Mouse (Mus musculus) intestine, embryonic 14.5 days (tissue): ENCODE results near the gene Hoxa1. TPM values are rescaled to one million over a fixed set of nuclear protein-coding genes. Genes with fewer than 3 reads are reported as not detected.

Source experiments
- ATAC-seq: fragments of 200-750 bp; cut with Nextera tagmentation; replicated peaks from 2 replicates; pipeline ENCODE4 v1.8.0; 2017; ENCODE audit warnings: low read depth, moderate number of reproducible peaks, moderate TSS enrichment, moderate library complexity; ENCODE audit not compliant: low FRiP score, low TSS enrichment
- DNase-seq: peaks from one replicate; pipeline ENCODE4 v3.0.0-alpha.2; 2018; ENCODE audit warnings: low spot score
- H3K27ac ChIP-seq: fragments of 300-500 bp; sonication (generic); 2 replicates; pipeline ENCODE4 v1.5.1; 2014; ENCODE audit warnings: low read depth, mild to moderate bottlenecking, control low read depth
- H3K27me3 ChIP-seq: fragments of 300-500 bp; sonication (generic); replicated peaks from 2 replicates; pipeline ENCODE4 v1.6.1; 2014; ENCODE audit warnings: low read length, control low read depth; ENCODE audit not compliant: control insufficient read depth, insufficient read depth
- H3K36me3 ChIP-seq: fragments of 300-500 bp; sonication (generic); 2 replicates; pipeline ENCODE4 v1.6.1; 2014; ENCODE audit warnings: low read length, control low read depth; ENCODE audit not compliant: control insufficient read depth, insufficient read depth
- H3K4me1 ChIP-seq: fragments of 300-500 bp; sonication (generic); replicated peaks from 2 replicates; pipeline ENCODE4 v1.6.1; 2014; ENCODE audit warnings: low read length, control low read depth, mixed read lengths; ENCODE audit not compliant: control insufficient read depth, insufficient read depth
- H3K4me2 ChIP-seq: fragments of 300-500 bp; sonication (generic); 2 replicates; pipeline ENCODE4 v1.6.1; 2014; ENCODE audit warnings: low read length
- H3K4me3 ChIP-seq: fragments of 300-500 bp; sonication (generic); 2 replicates; pipeline ENCODE4 v1.5.1; 2014; ENCODE audit warnings: low read depth, low read length, control low read depth, mixed read lengths
- H3K9ac ChIP-seq: fragments of 300-500 bp; sonication (generic); 2 replicates; pipeline ENCODE4 v1.6.1; 2014; ENCODE audit warnings: mild to moderate bottlenecking, low read length
- H3K9me3 ChIP-seq: fragments of 300-500 bp; sonication (generic); 2 replicates; pipeline ENCODE4 v1.6.1; 2016; ENCODE audit warnings: low read length, control low read depth; ENCODE audit not compliant: control insufficient read depth
- WGBS: fragments of 180-500 bp; shearing (Covaris S2); extraction: QIAGEN DNeasy Blood & Tissue Kit; methylation state at CpG from one replicate; pipeline ENCODE4 v1.1.7; 2014; 5-methylcytosine and 5-hydroxymethylcytosine counted together
- polyA plus RNA-seq: library from polyadenylated mRNA; unstranded; fragments of >200 nt; fragmentation: Nextera tagmentation; extraction: Ambion mirVana; gene quantifications from 2 replicates; pipeline ENCODE4 v1.2.1, GENCODE M21; 2014

Gene Hoxa1
- polyA plus RNA-seq, 1 experiment from 2014 or later = 1.4 TPM

DNA sequence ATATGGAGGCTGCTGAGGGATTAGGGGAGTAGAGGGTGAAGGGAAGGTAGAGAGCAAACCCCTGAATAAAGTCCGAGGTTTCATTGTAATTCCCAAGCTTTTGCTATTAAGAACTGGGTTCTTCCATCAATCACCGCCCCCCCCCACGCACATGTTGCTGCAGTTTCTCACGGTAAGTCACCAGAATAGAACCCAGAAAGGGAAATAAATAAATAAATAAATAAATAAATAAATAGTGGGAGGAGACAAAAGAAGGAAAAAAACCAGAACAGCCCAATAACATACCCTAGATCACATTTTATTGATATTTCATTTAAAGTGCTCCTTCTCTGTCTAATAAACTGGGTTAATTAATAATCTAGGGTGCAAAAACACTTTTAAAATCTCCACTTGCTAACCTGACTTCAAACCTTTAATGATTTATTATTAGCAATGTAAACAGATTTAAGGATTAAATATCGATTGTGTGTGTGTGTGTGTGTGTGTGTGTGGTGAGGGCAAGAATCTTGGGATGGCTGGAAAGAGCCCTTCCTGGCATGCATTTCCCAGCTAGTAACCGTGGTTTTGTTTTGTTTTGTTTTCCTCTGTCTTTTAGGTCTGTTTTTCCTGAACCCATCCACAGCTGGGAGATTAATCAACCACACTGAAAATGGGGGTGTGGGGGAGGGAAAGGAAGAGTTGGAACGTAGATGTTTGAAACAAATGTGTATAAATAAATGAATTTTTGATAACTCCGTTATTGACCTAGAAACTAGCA lies 3.4 kb upstream of the Hoxa1 start:
- peak overlapping the region; percentile 93 for H3K27ac ChIP-seq
- DNase-seq = peak; percentile 16
- H3K4me3 ChIP-seq = peak overlapping the region; percentile 59
- WGBS = 14% methylated on average over 8 of the region's 8 CpGs
- H3K4me1 ChIP-seq = peaks cover 44% of the 10 kb centered on the region
- no peaks in the 10 kb centered on the region for H3K9me3 ChIP-seq
- no peak for ATAC-seq
- H3K9ac ChIP-seq = peak overlapping the region; percentile 87
- H3K27me3 ChIP-seq = peaks cover 13% of the 10 kb centered on the region
- H3K36me3 ChIP-seq = peaks cover 4% of the 10 kb centered on the region; the same call in 1 of the 2 replicates
- peak overlapping the region; percentile 70 for H3K4me2 ChIP-seq

DNA sequence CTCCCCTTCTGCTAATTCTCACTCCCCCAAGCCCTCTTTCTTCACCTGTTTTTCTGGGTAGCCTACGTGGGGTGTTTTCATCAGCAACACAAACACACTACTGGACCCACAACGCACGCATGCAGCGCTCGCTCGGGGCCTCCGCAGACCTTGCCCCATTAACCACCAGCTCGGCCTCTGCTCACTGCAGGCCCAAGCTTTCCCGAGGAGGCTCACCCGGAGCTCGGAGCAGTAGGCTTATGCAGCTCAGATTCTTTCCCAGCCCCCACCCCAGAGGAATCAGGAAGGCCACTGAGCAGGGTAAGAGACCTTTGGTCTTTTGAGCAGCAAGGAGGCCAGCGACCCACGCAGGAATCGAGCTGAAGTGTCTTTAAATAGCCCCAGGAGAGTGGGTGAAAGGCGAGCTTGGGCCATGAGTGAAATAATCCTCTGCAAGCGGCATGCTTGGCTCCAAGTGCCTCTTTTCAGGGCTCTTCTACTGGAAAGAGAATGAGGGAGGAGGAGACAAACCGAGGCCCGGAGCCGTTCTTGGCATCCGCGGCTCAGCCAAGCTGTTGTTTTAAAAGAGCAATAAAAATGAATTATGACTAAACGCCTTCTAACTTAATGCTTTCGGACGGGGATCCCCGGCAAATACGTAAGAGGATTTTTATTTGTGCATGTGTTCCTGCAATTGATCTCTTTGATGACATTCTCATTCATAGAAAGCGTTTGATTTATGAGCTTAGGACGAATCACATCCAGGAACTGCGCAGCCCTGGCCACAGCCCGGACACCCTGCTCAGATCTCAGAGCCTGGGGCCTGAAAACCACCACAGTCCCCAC lies 2.6 kb upstream of the Hoxa1 start:
- Histone ChIP-seq H3K27me3 (peaks cover 20% of the 10 kb centered on the region), H3K9ac (peak overlapping the region; percentile 87), H3K4me3 (peak overlapping the region; percentile 59), H3K36me3 (peaks cover 4% of the 10 kb centered on the region; the same call in 1 of the 2 replicates), H3K4me2 (peak overlapping the region; percentile 70), H3K4me1 (peaks cover 43% of the 10 kb centered on the region), H3K9me3 (no peaks in the 10 kb centered on the region), H3K27ac (peak overlapping the region; percentile 93)
- WGBS = 2% methylated on average over 30 of the region's 30 CpGs
- DNase-seq (peak; percentile 87), ATAC-seq (no peak; the same call in 1 of the 2 replicates)

DNA sequence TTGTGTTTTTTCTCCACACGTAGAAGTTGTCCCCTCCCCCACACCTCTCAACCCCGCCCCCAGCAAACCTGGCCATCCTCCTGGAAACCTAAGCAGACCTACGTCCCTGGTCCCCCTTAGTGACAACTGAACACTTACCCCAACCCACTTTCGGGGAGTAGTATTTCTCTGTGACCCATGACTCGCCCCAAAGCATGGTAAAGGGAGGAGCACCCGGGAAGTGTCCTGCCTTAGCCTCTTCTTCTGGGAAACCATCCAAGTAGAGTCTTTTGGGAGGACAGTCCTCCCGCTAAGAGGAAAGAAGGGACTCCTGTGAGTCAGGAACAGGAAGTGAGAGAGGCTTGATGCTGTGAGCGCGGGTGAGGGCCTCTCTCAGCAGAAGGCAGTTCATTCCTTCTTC lies 1.9 kb upstream of the Hoxa1 start:
- ATAC-seq = no peak

DNA sequence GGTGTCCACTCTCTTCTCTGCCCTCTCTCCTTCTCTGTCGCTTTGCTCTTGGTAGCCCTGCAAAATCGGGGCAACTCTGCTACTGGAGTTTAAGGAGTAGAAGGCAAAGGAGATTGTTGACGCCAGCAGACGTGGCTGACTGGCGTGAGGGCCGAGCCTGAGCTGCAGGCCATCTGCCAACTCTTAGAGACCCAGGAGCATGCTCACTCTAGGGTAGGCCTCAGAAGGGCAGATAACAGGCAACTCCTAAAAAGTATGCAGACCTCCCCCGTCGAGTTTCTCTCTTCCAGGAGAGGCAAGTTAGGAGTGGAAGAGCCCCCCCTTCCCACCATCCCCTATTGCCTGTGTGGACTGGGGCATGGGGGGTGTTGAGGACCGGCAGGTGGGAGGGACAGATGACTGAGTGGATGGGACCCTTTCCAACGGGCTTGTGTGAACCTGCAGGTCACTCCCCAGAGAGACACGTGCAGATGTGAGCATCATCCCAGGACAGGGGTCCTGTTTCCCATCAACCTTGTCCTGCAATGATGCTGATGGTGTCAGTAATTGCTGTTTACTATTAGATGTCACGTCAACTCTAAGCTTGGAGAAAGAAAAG lies 1.1 kb upstream of the Hoxa1 start:
- Histone ChIP-seq H3K4me3 (peak overlapping the region; percentile 59), H3K9ac (peak overlapping the region; percentile 87), H3K9me3 (no peaks in the 10 kb centered on the region), H3K4me1 (peaks cover 35% of the 10 kb centered on the region), H3K36me3 (peaks cover 4% of the 10 kb centered on the region; the same call in 1 of the 2 replicates), H3K27me3 (peaks cover 34% of the 10 kb centered on the region), H3K4me2 (peak overlapping the region; percentile 70), H3K27ac (peak overlapping the region; percentile 93)
- DNase-seq (no peak), ATAC-seq (0 out of 2 replicates have a peak, but pooled peaks have one; percentile 1)
- WGBS = 10% methylated on average over 12 of the region's 12 CpGs

More for the DNA sequence above, 1.9 kb upstream of the Hoxa1 start:
- H3K9me3 ChIP-seq = no peaks in the 10 kb centered on the region
- H3K4me2 ChIP-seq = peak overlapping the region; percentile 70
- peak overlapping the region; percentile 93 for H3K27ac ChIP-seq
- H3K4me1 ChIP-seq = peaks cover 38% of the 10 kb centered on the region
- peaks cover 4% of the 10 kb centered on the region; the same call in 1 of the 2 replicates for H3K36me3 ChIP-seq
- peak overlapping the region; percentile 87 for H3K9ac ChIP-seq
- peak; percentile 70 for DNase-seq
- H3K27me3 ChIP-seq = peaks cover 27% of the 10 kb centered on the region
- 9% methylated on average over 9 of the region's 9 CpGs for WGBS
- peak overlapping the region; percentile 59 for H3K4me3 ChIP-seq

DNA sequence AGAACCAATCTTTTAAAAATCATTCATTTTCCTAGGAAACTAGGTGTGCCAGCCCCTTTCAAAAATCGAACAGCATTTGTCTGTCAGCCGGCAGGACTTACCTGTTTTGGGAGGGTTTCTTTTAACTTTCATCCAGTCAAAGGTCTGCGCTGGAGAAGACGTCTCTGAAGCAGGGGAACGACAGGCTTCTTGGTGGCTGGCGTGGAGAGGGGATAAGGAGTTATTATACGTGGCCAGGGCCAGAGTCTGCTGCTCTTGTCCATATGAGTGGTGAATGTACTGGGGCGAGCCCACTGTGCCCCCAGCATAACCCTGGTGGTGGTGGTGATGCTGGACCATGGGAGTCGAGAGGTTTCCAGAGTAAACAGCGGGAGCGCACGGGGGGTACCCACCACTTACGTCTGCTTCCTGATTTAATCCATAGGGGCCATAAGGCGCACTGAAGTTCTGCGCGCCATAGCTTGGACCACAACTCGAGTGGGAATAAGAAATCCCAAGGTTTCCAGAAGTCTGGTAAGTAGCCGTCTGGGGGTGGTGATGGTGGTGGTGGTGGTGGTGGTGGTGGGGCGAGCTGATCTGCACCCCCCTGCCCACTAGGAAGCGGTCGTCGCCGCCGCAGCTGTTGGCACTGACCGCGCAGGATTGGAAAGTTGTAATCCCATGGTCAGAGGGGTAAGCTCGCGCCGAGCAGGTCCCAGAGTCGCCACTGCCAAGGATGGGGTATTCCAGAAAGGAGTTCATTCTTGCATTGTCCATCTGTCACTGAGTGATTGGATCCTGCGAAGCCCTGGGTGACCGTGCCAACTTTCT lies 446 bp downstream of the Hoxa1 start:
- Histone ChIP-seq H3K27ac (no peak overlapping the region), H3K27me3 (peaks cover 47% of the 10 kb centered on the region), H3K9me3 (no peaks in the 10 kb centered on the region), H3K4me2 (peak overlapping the region; percentile 70), H3K4me3 (peak overlapping the region; percentile 59), H3K4me1 (peaks cover 38% of the 10 kb centered on the region), H3K36me3 (peaks cover under 1% of the 10 kb centered on the region; the same call in 1 of the 2 replicates), H3K9ac (peak overlapping the region; percentile 11)
- 1% methylated on average over 32 of the region's 32 CpGs for WGBS
- ATAC-seq (no peak; the same call in 1 of the 2 replicates), DNase-seq (peak; percentile 68)

DNA sequence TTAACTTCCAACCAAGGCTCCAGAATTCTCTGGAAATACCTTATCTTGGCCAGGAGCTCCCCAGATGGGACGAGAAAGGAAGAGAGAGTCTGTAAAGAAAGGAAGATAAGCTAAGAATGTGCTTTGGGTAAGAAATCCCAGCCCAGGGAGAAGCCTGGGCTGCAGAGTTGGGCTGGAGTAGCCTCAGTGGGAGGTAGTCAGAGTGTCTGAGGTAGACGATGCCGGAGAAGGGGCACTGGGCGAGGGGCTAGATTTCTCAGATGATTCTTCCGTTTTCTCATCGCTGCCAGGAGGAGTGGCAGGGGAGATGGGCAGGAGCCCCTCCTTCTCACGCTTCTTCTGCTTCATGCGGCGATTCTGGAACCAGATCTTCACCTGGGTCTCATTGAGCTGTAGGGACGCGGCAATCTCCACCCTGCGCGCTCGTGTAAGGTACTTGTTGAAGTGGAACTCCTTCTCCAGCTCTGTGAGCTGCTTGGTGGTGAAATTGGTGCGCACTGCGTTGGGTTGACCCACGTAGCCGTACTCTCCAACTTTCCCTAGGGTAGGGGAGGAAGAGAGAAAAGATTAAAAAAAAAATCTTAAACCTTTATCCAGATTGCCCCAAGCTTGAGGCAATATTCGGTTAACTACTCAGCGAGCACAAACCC lies 1.4 kb downstream of the Hoxa1 start:
- no peak for ATAC-seq
- peak overlapping the region; percentile 70 for H3K4me2 ChIP-seq
- no peaks in the 10 kb centered on the region for H3K9me3 ChIP-seq
- H3K9ac ChIP-seq = no peak overlapping the region
- peaks cover 34% of the 10 kb centered on the region for H3K4me1 ChIP-seq
- WGBS = 18% methylated on average over 20 of the region's 20 CpGs
- peaks cover 50% of the 10 kb centered on the region for H3K27me3 ChIP-seq
- peak overlapping the region; percentile 59 for H3K4me3 ChIP-seq
- no peaks in the 10 kb centered on the region for H3K36me3 ChIP-seq
- peak; percentile 59 for DNase-seq
- H3K27ac ChIP-seq = no peak overlapping the region

DNA sequence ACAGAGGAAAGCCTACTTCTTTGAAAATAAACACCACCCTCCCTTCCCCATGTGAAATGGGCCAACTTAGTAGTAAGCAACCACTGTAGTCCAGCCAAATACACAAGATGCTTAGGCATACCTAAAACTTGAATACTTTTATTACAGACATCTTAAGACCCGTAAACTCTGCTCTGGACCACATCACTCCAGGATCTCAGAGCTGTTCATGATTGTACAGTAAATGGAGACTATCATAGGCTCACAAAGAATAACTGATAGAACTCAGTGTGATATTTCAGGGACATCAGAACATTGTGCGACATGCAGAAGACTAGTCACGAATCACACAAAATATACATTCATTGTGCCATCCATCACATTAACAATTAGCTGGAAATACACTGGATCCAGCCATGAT lies 2.6 kb downstream of the Hoxa1 start:
- Histone ChIP-seq H3K4me3 (no peak overlapping the region), H3K9me3 (no peaks in the 10 kb centered on the region), H3K36me3 (no peaks in the 10 kb centered on the region), H3K4me1 (peaks cover 31% of the 10 kb centered on the region), H3K9ac (no peak overlapping the region), H3K27ac (no peak overlapping the region), H3K4me2 (no peak overlapping the region), H3K27me3 (peaks cover 50% of the 10 kb centered on the region)
- ATAC-seq = no peak
- DNase-seq = peak; percentile 27
- WGBS = 70% methylated on average over 3 of the region's 3 CpGs
